Mouse (Mus musculus): ENCODE measurements around the gene Tceanc.

DNA sequence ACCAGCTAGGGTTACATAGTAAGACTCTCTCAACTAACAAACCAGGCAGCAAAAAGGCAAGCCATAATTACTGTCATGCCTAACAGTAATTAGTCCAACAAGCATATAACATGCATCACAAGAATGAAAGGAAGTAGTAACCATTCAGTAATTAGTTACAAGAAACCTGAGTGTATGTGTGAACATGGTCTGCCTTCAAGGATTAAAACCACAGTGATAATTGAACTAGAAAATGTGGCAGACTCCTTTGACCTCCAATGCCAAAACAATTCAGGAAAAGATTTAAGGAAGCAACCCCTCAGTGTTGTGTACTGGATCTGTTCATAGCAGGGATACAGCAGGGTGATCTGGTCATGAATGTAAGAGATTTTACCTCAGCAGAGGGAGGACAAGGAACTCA, 7.3 kb downstream of the Tceanc start:
- TF ChIP-seq EP300 (IDR thresholded peaks at IDR 0.05) (no peak), CTCF (IDR thresholded peaks at IDR 0.05) (no peak)
